Mouse (Mus musculus) splenic B cell, adult 2 months (primary cell): ENCODE results near the gene Cldn14.

ENCODE experiments used
- DNase-seq: peaks from one replicate; pipeline ENCODE4 v3.0.0-alpha.2; 2011; ENCODE audit warnings: low read depth, low spot score
- H3K27me3 ChIP-seq: 2 replicates; pipeline ENCODE4 v1.6.1; 2012; ENCODE audit warnings: mild to moderate bottlenecking, low read length, moderate library complexity, mixed read lengths; ENCODE audit not compliant: control insufficient read depth, poor library complexity, insufficient read depth, severe bottlenecking
- H3K36me3 ChIP-seq: 2 replicates; pipeline ENCODE4 v1.6.1; 2012; ENCODE audit warnings: mild to moderate bottlenecking, low read length, moderate library complexity, mixed read lengths; ENCODE audit not compliant: control insufficient read depth, poor library complexity, insufficient read depth, severe bottlenecking

Gene Cldn14

DNA sequence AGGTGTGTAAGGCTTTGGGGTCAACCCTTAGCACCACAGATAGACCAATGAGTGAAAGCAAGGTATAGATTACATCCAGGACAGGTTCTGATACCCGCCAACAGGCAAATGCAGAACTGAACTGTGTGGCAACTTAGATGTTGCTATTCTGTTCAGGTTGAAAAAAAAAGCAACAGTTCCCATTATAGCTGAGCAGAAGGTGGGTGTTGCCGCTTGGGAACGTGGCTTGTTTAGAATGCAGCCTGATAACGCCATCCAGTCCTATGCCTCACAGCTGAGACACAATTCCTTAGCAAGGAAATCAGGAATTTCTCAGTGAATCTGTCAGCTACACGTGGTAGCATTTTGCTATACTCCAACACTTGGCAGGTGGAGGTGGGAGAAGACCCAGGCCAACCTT is 115.4 kb downstream of the Cldn14 start:
- Histone ChIP-seq H3K27me3 (no peaks in the 10 kb centered on the region), H3K36me3 (no peaks in the 10 kb centered on the region)
- DNase-seq = no peak

GRCm38 (mm10) chr16:93890948-93891604 is 117.6 kb downstream of the Cldn14 start:
- no peak for DNase-seq
- Histone ChIP-seq H3K27me3 (no peaks in the 10 kb centered on the region), H3K36me3 (no peaks in the 10 kb centered on the region)

- Histone ChIP-seq H3K27me3 (no peaks in the 10 kb centered on the region), H3K36me3 (no peaks in the 10 kb centered on the region)
- DNase-seq = peak; percentile 69
Observed at GRCm38 (mm10) chr16:93888481-93888880, 120.2 kb downstream of the Cldn14 start.

- DNase-seq = no peak
- no peaks in the 10 kb centered on the region for H3K36me3 ChIP-seq
- H3K27me3 ChIP-seq = no peaks in the 10 kb centered on the region
Observed at GRCm38 (mm10) chr16:93884722-93885113, 123.9 kb downstream of the Cldn14 start.

DNA sequence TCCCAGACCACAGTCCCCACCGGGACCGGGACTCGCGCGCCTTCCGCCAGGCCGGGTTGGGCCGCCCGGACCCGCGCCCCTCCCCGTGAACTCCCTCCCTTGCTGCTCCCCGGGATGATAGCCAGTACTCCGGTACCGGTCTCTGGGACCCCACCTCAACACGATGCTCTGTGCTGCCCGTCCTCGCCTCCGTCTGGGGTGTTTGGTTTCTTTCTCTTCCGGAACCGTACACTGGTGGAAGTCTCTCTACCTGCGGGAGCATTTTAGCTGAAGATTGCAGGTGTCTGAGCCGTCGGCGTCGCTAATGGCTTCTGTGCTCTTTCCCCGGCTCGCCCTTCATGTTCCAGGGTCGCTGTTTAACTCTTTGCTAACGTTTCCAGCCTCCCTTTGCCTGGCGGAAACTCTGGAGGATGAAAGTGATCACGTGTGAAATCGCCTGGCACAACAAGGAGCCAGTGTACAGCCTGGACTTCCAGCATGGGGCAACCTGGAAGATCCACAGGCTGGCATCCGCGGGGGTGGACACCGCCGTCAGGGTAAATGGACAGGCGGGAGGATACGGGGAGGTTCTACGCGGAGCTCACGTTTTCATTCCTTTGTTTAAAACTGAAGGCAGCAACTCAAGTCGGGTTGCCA is 124.4 kb downstream of the Cldn14 start:
- Histone ChIP-seq H3K36me3 (no peaks in the 10 kb centered on the region), H3K27me3 (no peaks in the 10 kb centered on the region)
- no peak for DNase-seq

- Histone ChIP-seq H3K36me3 (no peaks in the 10 kb centered on the region), H3K27me3 (no peaks in the 10 kb centered on the region)
- peak; percentile 97 for DNase-seq
Observed at GRCm38 (mm10) chr16:93883423-93884085, 125.1 kb downstream of the Cldn14 start, which contains the start of gene Chaf1b. Chaf1b (plus strand) TSS chr16:93883901.

GRCm38 (mm10) chr16:93877612-93878380 is 130.8 kb downstream of the Cldn14 start:
- DNase-seq = no peak
- peaks cover 13% of the 10 kb centered on the region; the same call in 1 of the 2 replicates for H3K36me3 ChIP-seq
- no peaks in the 10 kb centered on the region for H3K27me3 ChIP-seq

- no peak for DNase-seq
- no peaks in the 10 kb centered on the region for H3K27me3 ChIP-seq
- peaks cover 23% of the 10 kb centered on the region; the same call in 1 of the 2 replicates for H3K36me3 ChIP-seq
Observed at GRCm38 (mm10) chr16:93874841-93875240, 133.8 kb downstream of the Cldn14 start.
